Mouse (Mus musculus) v-Abl transformed pro-B cells (cell line): ENCODE measurements around the gene Myh9.

Experiments used
- in situ Hi-C, 2 experiments: fragments of 400-800 bp; cut with MboI; formaldehyde crosslinking; loops; one replicate each; pipeline ENCODE4 v1.15.1; 2025; ENCODE audit not compliant: unreplicated experiment in 2 of 2

Myh9 gene

DNA sequence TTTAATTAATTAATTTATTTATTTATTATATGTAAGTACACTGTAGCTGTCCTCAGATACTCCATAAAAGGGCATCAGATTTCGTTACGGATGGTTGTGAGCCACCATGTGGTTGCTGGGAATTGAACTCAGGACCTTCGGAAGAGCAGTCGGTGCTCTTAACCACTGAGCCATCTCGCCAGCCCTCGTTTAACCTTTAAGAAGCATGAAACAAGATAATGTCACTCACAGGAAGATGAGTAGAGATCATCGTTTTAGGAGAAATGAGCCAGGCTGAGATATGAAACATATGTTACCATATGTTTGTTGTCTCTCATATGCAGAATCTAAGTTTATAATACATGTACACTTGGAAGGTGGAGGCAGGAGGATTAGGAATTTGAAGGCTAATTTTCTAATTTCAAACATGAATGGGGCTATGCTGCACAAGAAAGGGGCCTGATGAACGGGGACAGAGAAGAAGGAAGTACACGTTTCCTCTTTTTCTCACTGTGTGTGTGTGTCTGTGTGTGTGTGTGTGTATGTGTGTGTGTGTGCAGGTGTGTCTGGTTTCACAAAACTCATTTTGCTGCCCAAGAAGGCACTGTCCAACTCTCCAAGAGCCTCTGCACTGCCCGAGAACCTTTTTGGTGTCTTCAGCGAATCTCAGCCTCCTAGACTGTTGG, 4.1 kb upstream of the Myh9 start:
- in situ Hi-C loops, result loop anchor here (5.0 to 10.0 kb wide), 2 partner anchors 54 to 69 kb away; no protein-coding TSS in a partner anchor

DNA sequence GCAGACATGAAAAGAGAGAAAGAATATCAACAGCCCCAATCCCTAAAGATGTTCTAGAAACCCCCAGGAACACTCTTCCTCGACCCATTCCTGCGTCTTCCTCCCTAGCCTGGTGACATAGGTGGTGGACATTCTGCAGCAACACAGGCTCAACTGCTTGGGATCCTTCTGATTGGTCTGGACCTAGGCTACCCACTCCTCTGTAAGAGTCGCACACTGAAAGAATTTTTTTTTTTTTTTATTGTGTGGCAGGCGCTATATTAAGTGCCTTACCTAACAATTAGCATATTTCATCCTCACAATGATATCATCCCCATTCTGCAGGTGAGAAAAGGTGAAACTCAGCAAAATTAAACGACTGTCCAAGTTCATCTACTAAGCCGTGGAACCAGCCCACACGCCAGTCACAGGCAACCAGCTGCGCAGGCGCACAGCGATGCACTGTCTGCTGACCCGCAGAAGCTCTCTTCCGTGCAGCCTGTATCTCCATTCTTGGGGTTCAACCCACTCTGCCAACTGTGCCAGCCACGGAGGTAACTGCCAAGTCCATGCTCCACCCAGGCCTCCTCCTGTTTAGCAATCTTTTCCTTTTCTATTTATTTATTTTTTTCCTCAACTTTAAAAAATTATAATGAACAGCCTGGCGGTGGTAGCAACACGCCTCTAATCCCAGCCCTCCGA, 3.1 kb upstream of the Myh9 start:
- in situ Hi-C loops, result loop anchor here (5.0 to 10.0 kb wide), 2 partner anchors 53 to 70 kb away; no protein-coding TSS in a partner anchor

DNA sequence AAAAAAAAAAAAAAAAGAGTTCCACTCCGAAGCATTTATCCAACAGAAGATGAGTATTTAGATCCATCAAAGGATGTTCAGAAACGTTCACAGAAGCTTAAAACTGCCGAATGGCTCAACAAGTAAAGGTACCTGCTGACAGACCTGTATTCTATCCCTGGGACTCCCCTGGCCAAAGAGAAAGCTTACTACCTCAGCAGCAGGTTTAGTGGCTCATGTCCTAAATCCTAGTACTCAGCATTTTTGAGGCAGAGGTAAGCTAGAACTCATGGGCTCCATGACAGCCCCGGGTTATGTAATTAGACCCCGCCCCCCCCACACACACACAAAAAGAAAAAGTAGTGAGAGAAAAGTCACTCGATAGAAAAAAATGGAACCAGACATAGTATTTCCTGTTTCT, 2.1 kb upstream of the Myh9 start:
- in situ Hi-C loops, result loop anchor here in 1 of 2 experiments (10.0 kb wide), 1 partner anchor 71 kb away; no protein-coding TSS in a partner anchor

DNA sequence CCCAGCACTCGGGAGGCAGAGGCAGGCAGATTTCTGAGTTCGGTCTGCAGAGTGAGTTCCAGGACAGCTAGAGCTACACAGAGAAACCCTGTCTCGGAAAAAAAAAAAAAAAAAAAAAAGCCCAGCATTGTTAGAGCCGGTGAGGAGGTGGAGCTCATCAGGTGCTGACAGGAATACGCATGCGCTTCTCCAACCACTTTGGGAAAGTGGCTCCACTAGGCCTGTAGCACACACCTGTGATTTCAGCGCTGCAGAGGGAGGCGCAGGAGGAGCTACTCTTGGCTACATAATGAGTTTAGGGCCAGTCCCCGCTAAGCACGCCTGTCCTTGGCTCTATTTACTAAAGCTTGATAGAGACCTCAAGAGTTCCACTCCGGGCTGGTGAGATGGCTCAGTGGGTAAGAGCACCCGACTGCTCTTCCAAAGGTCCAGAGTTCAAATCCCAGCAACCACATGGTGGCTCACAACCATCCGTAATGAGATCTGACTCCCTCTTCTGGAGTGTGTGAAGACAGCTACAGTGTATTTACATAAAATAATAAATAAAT, 1.6 kb upstream of the Myh9 start:
- in situ Hi-C loops, result loop anchor here in 1 of 2 experiments (10.0 kb wide), 1 partner anchor 71 kb away; no protein-coding TSS in a partner anchor

DNA sequence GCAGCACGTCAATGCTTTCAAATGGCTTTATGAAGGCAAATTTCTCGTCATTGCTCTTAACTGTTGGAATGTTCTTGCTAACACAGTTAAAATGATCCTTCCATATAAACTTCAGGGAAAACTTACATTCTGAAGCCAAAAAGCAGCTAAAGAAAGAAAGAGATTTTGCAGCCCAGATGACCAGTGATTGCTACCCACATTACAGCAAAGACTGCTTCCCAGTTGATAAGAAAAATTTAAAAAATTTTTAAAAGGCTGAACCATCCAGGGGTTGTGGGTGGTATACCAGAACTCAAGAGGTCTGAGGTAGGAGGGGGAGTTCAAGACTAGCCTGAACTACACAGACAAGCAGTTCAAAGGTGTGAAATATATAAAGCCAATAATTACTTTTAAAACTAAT, 1.1 kb upstream of the Myh9 start:
- in situ Hi-C loops, result loop anchor here in 1 of 2 experiments (10.0 kb wide), 1 partner anchor 72 kb away; no protein-coding TSS in a partner anchor

DNA sequence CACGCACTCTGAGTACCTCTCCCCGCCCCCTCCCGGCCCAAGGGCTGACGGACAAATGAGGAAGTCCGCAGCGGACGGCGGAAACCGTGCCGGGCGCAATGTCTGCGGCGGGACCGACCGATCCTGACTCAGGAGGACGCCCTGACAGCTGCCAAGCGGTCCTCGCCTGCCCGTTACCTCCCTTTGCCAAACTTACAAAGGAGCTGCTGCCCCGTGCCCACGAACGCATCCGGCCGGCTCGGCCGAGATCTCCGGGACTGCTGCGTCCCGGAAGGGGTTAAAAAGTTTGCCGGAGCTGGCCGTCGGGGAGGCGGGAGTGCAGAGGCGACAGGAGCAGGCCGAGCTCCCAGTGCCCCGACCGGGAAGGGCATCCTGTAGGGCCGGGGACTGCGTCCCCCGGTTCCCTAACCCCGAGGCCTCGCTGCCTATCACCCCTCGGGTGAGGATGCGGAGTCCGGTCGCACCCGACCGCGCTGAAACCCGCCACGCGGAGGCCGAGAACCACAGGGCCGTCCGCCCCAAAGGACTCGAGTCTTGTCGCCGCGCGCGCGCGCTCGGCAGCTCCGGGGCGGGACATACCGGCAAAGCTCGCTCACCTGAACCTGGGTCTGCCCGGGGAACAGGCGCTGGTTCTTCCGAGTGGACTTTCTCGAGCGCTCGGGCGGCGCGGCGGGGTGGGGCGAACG, 471 bp downstream of the Myh9 start:
- in situ Hi-C loops, result loop anchor here in 1 of 2 experiments (10.0 kb wide), 1 partner anchor 73 kb away; no protein-coding TSS in a partner anchor

DNA sequence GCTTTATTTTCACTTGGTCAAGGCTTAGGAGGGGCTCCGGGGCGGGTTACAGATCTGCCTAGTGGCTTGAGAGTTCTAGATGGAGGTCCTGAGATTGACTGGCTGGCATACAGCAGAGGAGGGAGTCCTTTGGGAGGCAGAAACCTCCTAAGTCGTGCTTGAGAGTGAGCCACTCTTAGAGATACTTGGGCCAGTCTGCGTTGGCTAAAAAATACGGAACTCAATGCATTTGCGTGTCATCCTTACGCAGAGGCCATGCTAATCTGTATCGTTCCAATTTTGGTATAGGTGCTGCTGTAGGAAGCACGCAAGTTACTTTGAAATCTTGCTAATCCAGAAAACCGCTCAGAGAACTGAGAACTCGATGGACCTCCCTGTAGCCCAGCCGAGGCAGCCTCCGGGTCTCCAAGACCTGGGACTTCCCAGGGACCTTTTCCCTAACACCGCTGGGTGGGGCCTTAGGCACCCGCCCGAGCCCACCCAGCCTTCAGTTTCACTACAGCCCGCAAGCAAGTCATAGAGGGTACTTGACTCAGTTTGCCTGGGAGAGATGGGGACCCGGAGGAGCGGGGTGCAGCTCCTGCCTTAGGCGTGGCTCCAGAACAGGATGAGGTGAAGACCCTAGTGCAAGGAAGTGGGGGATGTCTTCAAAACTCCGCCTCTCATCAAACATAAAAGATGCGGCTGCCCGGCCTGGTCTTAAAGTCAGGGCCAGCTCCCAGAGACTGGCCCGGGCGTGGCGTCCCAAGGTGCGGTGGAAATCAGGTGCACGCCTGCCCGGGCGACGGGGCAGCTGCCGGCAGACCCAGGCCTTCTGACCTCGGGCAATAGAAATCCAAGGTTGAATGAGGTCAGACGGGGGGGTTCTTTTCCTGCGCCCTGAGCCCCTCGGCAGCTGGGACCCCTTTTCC, 1.3 kb downstream of the Myh9 start:
- in situ Hi-C loops, result loop anchor here in 1 of 2 experiments (10.0 kb wide), 1 partner anchor 74 kb away; no protein-coding TSS in a partner anchor

DNA sequence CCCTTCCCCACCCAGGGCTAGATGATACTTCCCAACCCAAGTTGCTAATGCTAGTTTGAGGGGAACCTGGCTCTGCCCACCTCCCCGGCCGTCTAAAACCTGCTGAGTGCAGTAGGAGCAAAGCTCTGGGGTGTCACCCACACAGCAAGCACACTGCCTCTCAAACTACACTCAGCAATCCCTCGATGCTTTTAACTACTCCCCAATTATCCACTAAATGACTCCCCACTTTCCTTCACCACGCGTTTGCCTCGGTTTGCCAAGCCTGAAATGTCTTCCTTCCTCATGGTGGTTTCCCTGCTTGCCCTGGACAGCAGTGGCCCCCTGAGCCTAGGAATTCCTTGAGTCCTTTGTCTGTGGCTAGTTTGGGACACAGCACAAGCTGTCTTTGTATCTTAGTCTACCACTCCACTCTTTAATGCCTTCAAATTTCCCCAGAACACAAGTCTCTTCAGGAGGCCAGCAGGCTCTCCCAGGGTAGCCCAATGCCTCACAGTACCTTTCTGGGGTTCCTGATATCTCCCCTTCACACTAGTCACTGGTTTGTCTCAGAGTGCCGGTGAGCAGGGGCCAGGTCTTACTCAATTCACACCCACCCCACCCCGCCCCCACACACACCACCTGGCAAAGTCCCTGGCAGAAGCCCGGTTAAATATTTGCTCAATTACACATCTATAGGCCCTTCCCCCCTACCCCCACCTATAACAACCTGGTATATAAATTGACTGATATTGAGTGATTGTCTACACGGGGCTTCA, 2.3 kb downstream of the Myh9 start:
- in situ Hi-C loops, result loop anchor here in 1 of 2 experiments (10.0 kb wide), 1 partner anchor 75 kb away; no protein-coding TSS in a partner anchor

DNA sequence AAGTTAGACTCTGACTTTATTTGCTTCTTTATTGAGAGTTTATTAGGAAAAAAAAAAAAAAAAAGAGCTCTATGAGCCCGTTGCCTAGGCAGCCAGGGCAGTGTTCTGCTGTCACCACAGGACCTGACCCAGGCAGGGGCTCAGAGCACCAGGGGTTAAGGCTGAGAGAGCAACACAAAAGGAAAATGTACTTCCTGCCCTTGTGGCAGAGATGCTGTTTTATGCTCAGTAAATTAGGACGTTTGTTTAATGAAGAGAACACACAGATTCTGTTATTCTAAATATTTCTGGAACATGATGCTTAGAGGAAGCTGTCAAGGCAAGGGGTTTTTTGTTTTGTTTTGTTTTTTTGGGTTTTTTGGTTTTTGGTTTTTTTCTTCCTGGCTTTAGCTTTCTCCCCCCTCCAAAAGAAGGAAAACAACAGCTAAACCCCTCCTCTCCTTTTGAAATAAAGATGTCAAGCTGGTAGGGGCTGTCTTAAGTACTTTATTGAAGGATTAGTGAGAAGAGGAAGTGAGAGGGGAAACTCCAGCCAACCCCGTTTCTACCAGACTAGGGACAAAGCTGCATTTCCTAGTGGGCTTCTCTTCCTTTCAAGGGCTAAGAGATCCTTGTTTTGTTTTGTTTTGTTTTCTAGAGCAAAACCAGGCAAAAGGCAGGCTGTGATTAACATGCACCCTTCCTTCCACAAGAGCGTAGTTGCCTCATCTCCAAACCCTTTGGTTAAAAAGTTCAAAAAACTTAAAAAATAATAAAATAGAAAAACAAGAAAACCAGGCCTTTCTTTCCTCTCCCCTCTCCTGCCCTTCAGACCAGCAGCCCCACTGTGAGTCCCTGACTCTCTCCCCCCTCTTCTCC, 3.2 kb downstream of the Myh9 start:
- in situ Hi-C loops, result no loop called here

DNA sequence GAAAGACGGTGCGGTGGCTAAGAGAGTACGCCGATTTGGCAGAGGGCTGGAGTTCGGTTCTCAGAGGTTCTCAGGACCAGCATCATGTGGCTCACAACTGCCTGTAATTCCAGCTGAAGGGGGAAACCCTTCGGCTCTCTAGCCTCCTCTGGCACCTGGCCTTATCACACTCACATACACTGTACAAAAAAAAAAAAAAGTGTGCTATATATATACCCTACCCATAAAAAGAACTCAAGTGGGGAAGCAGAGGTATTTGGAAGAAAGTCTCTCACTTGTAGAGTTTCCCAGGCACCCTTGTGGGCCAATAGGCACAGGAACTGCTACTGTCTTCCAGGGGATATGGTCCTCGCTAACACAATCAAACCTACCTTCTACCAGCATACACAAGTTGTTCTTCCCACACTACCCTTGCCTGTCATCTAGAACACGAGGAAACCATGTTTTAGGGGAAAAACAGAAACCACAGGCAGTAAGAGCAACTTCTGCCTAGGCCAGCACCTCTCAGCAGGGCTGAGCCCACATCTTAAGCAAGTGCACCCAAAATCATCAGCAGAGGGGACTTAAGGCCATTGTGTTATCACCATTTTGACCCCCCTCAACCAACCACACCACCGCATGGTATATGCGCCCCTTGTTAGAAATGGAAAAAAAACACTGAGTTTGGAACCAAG, 4.4 kb downstream of the Myh9 start:
- in situ Hi-C loops, result no loop called here

DNA sequence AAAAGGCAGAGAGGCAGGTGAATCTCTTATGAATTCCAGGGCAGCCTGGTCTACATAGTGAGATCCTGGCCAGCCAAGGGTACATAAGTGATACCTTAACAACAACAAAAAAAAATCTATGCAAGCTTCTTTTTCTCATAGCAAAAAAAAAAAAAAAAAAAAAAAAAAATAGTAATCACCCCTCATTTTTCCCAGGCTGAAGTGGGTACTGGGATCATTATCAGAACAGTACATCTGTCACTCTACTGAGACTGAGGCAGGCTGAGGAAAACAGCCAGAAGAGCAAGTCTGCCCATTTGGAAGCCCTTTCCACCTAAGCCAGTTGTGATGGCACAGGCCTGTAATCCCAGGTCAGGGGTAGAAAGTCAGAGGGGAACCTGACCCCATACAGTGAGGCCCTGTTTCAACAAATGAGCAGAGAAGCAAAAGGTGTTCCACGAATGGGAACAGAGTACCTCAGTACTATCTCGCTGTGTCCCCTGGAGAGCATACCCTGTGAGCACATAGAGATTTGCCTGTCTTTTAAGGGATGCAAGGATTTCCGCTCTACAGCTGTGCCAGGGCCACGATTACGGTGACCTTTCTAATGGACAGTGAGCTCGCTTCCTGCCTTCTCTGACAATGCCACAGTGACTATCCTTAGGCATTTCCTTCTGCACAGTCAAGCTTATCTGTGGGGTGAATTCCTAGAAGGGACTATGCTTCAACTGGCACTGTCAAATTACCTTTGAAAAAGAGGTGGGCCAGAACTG, 5.1 kb downstream of the Myh9 start:
- in situ Hi-C loops, result no loop called here

DNA sequence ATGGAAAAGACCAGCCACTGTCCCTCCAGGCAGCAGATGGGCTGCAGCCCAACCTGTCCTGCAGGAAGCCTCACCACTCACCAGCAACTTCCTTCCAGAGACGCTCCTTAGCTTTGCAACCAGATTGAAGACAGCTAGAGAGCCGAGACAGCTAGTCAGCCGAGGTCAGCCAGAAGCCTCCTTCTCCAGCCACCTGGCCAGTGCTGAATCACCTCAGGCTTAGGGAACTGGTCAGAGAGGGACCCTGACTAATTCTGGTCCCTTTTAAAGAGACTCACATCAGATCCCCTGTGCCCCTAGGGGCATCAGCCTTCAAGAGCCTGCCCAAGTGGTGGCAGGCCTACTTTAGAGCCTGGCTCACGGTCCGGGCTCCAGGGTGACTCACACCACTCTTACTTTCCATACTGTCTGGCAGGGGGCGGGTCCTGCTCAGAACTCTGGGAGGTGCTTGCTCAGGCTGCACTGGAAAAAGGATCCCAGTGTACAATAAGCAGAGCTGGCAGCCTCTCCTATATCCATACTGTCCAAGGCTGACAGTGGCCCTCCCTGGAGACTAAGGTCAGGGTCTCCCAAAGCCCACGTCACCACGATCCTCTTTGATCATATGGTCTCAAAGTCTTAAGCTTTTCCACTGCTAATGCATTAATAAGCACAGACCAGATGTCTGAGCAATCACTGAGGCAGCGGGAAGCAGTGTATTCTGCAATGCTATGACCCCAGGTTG, 5.9 kb downstream of the Myh9 start:
- in situ Hi-C loops, result no loop called here

DNA sequence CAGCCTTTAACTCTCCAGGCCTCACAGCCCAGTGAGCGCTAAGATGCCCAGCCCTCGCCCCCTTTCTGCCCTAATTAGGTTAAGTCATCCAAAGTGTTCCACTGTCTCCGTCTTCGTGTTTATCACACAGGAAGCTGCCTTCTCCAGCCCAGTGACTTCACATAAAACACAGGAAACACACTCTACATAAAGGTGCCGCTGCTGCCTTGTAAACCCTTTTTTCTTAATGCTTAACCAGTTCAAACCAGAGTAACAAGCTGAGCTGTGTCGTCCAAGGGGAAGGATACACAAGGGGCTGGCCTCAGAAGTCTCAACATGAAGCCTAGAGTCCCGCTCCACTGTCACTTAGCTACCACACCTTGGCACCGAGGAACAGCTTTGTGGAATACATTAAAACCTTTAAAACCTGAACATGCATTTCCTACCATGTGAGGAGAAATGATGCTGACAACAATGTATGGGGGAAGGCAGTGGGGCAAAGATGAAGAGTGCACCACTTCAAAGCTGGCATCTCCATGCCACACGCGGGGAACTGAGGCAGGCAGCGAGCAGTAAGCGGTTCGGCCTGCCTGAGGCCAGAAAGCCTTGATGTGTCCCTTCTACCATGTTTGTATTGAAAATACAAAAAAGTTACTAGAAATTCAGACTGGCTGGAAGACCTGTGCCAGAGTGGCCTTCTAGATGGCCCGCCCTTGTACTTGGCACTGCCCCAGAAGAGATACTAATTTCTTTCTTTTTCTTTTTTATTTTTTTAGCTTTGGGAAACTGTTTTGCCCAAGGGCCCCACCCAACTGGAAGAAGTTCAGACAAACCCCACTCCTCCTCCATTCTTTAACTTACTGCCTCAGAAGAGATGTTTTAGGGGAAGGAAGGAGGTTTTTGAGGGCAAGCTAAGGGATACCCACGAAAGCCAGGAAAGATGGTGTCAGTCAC, 7.4 kb downstream of the Myh9 start:
- in situ Hi-C loops, result no loop called here

DNA sequence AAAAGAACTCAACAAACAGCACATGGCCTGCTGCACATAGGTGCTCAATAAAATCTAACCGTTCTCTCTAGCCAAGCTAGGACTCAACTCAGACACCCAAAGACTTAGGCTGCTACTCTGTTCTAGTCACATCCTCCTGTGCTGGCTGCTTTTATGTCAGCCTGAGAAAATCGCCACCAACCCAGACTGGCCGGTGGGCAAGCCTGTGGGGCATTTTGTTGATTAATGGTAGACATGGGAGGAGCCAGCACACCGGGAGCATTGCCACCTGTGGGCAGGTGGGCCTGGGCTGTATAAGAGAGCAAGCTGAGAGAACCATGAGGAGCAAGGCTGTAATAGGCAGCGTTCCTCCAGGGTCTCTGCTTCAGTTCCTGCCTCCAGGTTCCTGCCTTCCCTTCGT, 8.2 kb downstream of the Myh9 start:
- in situ Hi-C loops, result no loop called here

DNA sequence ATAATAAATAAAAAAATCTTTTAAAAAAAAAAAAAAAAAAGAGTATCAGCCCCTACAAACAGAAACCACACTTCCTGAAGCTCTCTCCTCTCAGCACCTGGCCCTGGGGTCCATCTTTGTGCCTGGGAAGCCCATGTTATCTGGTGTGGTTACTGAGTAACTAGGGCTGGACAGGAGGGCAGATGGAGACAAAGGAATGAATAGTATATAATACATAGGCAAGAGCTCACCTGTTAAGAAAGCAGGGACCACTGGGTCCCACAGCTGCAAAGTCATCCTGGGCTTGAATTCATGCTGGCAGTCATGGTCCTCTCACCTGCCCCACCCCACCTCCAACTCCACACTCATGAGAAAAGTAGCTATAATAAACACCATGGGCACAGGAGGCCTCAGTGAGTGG, 8.9 kb downstream of the Myh9 start:
- in situ Hi-C loops, result no loop called here
